Mouse (Mus musculus) yolk sac, embryonic 10.5 days (tissue): ENCODE data around the gene Edem3.
A peak's percentile ranks its signal among the peaks of the same experiment; 100 is the strongest.

Experiments used
- DNase-seq: peaks from one replicate; pipeline ENCODE4 v3.0.0-alpha.2; 2017; ENCODE audit warnings: low spot score

The Edem3 gene

GRCm38 (mm10) chr1:151754881-151755659 is at the start of gene Edem3:
Gene Edem3 (plus strand): TSS chr1:151755371.
- DNase-seq = peak; percentile 98

- DNase-seq = peak; percentile 79
Observed at GRCm38 (mm10) chr1:151705723-151706396, 49.3 kb upstream of the Edem3 start.

GRCm38 (mm10) chr1:151706397-151706752 is 48.8 kb upstream of the Edem3 start:
- no peak for DNase-seq

GRCm38 (mm10) chr1:151708966-151709733 is 46.0 kb upstream of the Edem3 start:
- no peak for DNase-seq

- peak; percentile 14 for DNase-seq
Observed at GRCm38 (mm10) chr1:151709734-151710022, 45.5 kb upstream of the Edem3 start.

GRCm38 (mm10) chr1:151710424-151711055 is 44.6 kb upstream of the Edem3 start:
- DNase-seq = no peak

- peak; percentile 7 for DNase-seq
Observed at GRCm38 (mm10) chr1:151711062-151711461, 44.1 kb upstream of the Edem3 start.

- no peak for DNase-seq
Observed at GRCm38 (mm10) chr1:151712664-151713063, 42.5 kb upstream of the Edem3 start.

GRCm38 (mm10) chr1:151713622-151714021 is 41.5 kb upstream of the Edem3 start:
- DNase-seq = no peak

GRCm38 (mm10) chr1:151716024-151716710 is 39.0 kb upstream of the Edem3 start:
- DNase-seq = no peak

- no peak for DNase-seq
Observed at GRCm38 (mm10) chr1:151717624-151718023, 37.5 kb upstream of the Edem3 start.

- no peak for DNase-seq
Observed at GRCm38 (mm10) chr1:151718575-151718974, 36.6 kb upstream of the Edem3 start.

GRCm38 (mm10) chr1:151719911-151720310 is 35.3 kb upstream of the Edem3 start:
- DNase-seq = no peak

- DNase-seq = no peak
Observed at GRCm38 (mm10) chr1:151720566-151720965, 34.6 kb upstream of the Edem3 start.

GRCm38 (mm10) chr1:151721357-151721983 is 33.7 kb upstream of the Edem3 start:
- no peak for DNase-seq

GRCm38 (mm10) chr1:151723771-151724170 is 31.4 kb upstream of the Edem3 start:
- no peak for DNase-seq

- no peak for DNase-seq
Observed at GRCm38 (mm10) chr1:151725590-151725989, 29.6 kb upstream of the Edem3 start.

GRCm38 (mm10) chr1:151726358-151726757 is 28.8 kb upstream of the Edem3 start:
- DNase-seq = no peak

GRCm38 (mm10) chr1:151728141-151728540 is 27.0 kb upstream of the Edem3 start:
- DNase-seq = no peak

- DNase-seq = no peak
Observed at GRCm38 (mm10) chr1:151737146-151737545, 18.0 kb upstream of the Edem3 start.

- no peak for DNase-seq
Observed at GRCm38 (mm10) chr1:151741199-151741621, 14.0 kb upstream of the Edem3 start.
